Mouse (Mus musculus) lung, adult 2 months (tissue): ENCODE data around the gene Ube2f.

Experiments
- CTCF ChIP-seq: fragments of 200-500 bp; IDR thresholded peaks from 2 replicates; pipeline ENCODE4 v1.5.1; 2011; ENCODE audit warnings: mild to moderate bottlenecking, low read length, control low read depth; ENCODE audit not compliant: insufficient read depth
- POLR2A ChIP-seq: fragments of 200-500 bp; IDR thresholded peaks from 2 replicates; pipeline ENCODE4 v1.6.1; 2011; ENCODE audit warnings: low read depth, mild to moderate bottlenecking, control low read depth, low read length, borderline replicate concordance; ENCODE audit errors: extremely low read depth

DNA sequence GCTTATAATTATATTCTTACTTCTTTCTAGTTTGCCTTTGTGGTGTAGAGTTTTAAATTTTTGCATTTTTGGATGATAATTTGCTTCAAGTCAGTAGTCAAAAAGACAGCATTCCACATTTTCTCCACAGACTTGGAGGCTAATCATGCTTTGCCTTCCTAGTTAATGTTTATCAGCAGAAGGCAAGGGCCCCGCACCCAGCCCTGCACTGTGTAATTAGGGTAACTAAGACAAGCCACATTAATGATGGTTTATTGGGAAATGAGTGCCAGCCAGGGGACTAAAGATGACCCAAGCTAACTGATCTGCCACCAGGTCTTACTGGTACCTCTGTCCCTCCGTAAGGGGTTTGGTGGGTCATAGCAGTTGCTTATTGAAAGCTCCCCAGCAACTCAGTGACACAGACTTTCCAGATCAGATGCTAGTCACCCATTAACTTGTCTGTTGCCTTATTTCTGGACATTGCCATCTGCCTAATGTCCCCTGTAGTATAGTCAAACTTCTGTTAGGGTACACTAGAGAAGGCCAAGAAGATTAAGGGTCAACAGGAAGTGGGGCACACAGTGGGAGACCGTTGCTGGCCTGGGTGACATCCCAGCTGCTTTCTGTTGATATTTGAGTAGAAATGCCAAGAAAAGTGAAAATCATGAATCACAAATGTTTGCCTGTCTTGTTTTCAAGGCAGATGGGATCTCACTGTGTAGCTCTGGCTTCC lies 51.3 kb downstream of the Ube2f start:
- TF ChIP-seq CTCF (no peak), POLR2A (no peak)
